Mouse (Mus musculus) subcutaneous adipose tissue, adult 2 months (tissue): Measurements from ENCODE around the gene Tysnd1. TPM values are rescaled to one million over a fixed set of nuclear protein-coding genes. Genes with fewer than 3 reads are reported as not detected.

Experiments used
- polyA plus RNA-seq: library from polyadenylated mRNA; depleted of rRNA; stranded (reverse); fragments of >200 nt; gene quantifications from 2 replicates; pipeline ENCODE4 v1.2.3, GENCODE M21; 2012; ENCODE audit warnings: low replicate concordance; rRNA removed

Tysnd1 gene
- 71.4 and 79.5 TPM in 2 replicates for polyA plus RNA-seq

GRCm38 (mm10) chr10:61694870-61695670 is at the start of gene Tysnd1:
Gene Tysnd1 (plus strand): TSS chr10:61695514.

GRCm38 (mm10) chr10:61647790-61648736 is 47.3 kb upstream of the Tysnd1 start, which contains the start of gene Ppa1:
Gene Ppa1 (plus strand): TSS chr10:61648552.

GRCm38 (mm10) chr10:61680015-61680913 is 15.1 kb upstream of the Tysnd1 start, which contains the start of gene Sar1a:
Gene Sar1a (plus strand): TSS chr10:61680299.

GRCm38 (mm10) chr10:61714771-61715461 is 19.6 kb downstream of the Tysnd1 start, which contains the start of gene Aifm2:
Gene Aifm2 (plus strand): TSS chr10:61715263.

Other genes starting within 250 kb of the Tysnd1 start
- 90.3 and 105 TPM in 2 replicates for gene Eif4ebp2, start 242.9 kb upstream of the Tysnd1 start, polyA plus RNA-seq
- gene Lrrc20, start 219.7 kb upstream of the Tysnd1 start, polyA plus RNA-seq = 9.5 and 10.3 TPM in 2 replicates
- 0.17 and 0.24 TPM in 2 replicates for gene Npffr1, start 100.0 kb upstream of the Tysnd1 start, polyA plus RNA-seq
- 55.7 and 62.9 TPM in 2 replicates for gene Ppa1, start 47.0 kb upstream of the Tysnd1 start, polyA plus RNA-seq
- 137 and 141 TPM in 2 replicates for gene Sar1a, start 15.2 kb upstream of the Tysnd1 start, polyA plus RNA-seq
- gene Aifm2, start 19.7 kb downstream of the Tysnd1 start, polyA plus RNA-seq = 87.8 and 270 TPM in 2 replicates
- gene H2afy2, start 88.6 kb downstream of the Tysnd1 start, polyA plus RNA-seq = 1.3 and 14.0 TPM in 2 replicates